In the genomic region with DNA sequence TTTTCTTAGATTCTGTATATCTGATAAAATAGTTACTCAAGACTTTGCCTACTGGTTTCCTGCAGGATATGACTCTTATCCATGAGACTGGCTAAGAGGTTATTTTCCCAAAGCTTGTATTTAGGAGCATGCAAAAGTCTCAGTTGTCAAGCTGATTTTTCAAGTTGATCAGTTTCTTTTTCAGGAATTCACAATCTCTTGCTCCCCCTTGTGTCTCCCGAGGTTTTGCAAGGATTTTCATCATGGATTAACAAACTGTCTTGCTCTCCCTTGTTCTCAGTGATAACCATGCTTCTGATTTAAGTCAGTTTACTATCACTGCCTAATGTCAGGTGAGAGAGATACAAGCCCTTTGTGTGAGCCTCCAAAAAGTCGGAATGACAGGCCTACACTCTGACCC, we compare ENCODE assay signal across 9 mouse cellular contexts. TPM values are rescaled to one million over a fixed set of nuclear protein-coding genes. Genes with fewer than 3 reads are reported as not detected.
DNase-seq lines count a peak whose midpoint lies in the region; ATAC-seq lines count a peak whose summit lies in the region.
"Had no signal": no experiment of that assay in that cellular context is flagged by ENCODE, and none has a peak within 500 bp of the region (broad histone marks: within the 10 kb centered on the region; RNA-seq: fewer than 3 reads in every experiment).

No protein-coding gene starts in this region.

- no peak overlapping the region for H3K4me3 ChIP-seq in limb, embryonic 11.5 days (ENCODE audit: low read depth, low read length)
- H3K4me3 ChIP-seq in limb, embryonic 10.5 days: no peak overlapping the region

- DNase-seq in adrenal gland, postnatal 14 days: peak; percentile 12
- no peak for DNase-seq in adrenal gland, adult 18-20 months (ENCODE audit: low spot score in 2 of 2)
- peak; percentile 25 for DNase-seq in limb, embryonic 11.5 days (ENCODE audit: low spot score)
- no peak for DNase-seq in limb, embryonic 10.5 days (ENCODE audit: low spot score)
- peak; percentile 4 to 7 for DNase-seq in frontal cortex, postnatal 25 days (ENCODE audit: low spot score in 2 of 2)
- peak; percentile 53 for DNase-seq in lung, postnatal 14 days
- no peak for DNase-seq in thymus, postnatal 10 days (ENCODE audit: low spot score in 2 of 2)

- no peak overlapping the region for H3K4me2 ChIP-seq in limb, embryonic 11.5 days (ENCODE audit: low read depth, severe bottlenecking)

- no peaks in the 10 kb centered on the region for H3K9me3 ChIP-seq in limb, embryonic 11.5 days (ENCODE audit: control insufficient read depth, low read length)
- H3K9me3 ChIP-seq in limb, embryonic 10.5 days (replicated peaks): no peaks in the 10 kb centered on the region

- no peak overlapping the region for H3K27ac ChIP-seq in limb, embryonic 11.5 days (replicated peaks; ENCODE audit: low read depth, low read length)
- H3K27ac ChIP-seq in limb, embryonic 10.5 days: no peak overlapping the region

- no peaks in the 10 kb centered on the region for H3K4me1 ChIP-seq in limb, embryonic 11.5 days (ENCODE audit: control insufficient read depth, insufficient read depth, low read length)
- H3K4me1 ChIP-seq in limb, embryonic 10.5 days: no peaks in the 10 kb centered on the region

- WGBS in limb, embryonic 11.5 days: 38% methylated on average over 2 of the region's 2 CpGs
- 43% methylated on average over 2 of the region's 2 CpGs for WGBS in limb, embryonic 10.5 days

- H3K27me3 ChIP-seq in limb, embryonic 11.5 days (ENCODE audit: control insufficient read depth, insufficient read depth, low read length): no peaks in the 10 kb centered on the region
- no peaks in the 10 kb centered on the region for H3K27me3 ChIP-seq in limb, embryonic 10.5 days (ENCODE audit: low read depth, poor library complexity, severe bottlenecking)

- H3K36me3 ChIP-seq in limb, embryonic 11.5 days (ENCODE audit: control insufficient read depth, insufficient read depth, low read length): no peaks in the 10 kb centered on the region
- H3K36me3 ChIP-seq in limb, embryonic 10.5 days: no peaks in the 10 kb centered on the region

- no peak overlapping the region for H3K9ac ChIP-seq in limb, embryonic 11.5 days (ENCODE audit: low read length)

- ATAC-seq in limb, embryonic 11.5 days (ENCODE audit: insufficient number of reproducible peaks, low FRiP score, low TSS enrichment, low read depth): no peak
- no peak for ATAC-seq in erythroid progenitor cell, adult 5-6 weeks (replicated peaks; ENCODE audit: low FRiP score, poor library complexity, severe bottlenecking)

RNA-seq across cellular contexts. Expression of a gene that starts 30.5 kb away (rescaled TPM):
- not detected in 2 replicates for total RNA-seq in adrenal gland, postnatal 14 days (2021)
- not detected for total RNA-seq in adrenal gland, adult 18-20 months (2021)
- polyA plus RNA-seq in limb, embryonic 11.5 days (2014; fragmentation: Nextera tagmentation; extraction: Ambion mirVana): not detected in 2 replicates
- polyA plus RNA-seq in limb, embryonic 10.5 days (2016; fragmentation: Nextera tagmentation; extraction: Ambion mirVana): not detected in 2 replicates
- not detected in 2 replicates for total RNA-seq in erythroid progenitor cell, adult 5-6 weeks (2015; ENCODE audit: low replicate concordance)
- total RNA-seq in erythroid progenitor cell, adult 5-6 weeks (2017; ENCODE audit: low replicate concordance): not detected in 2 replicates
- polyA plus RNA-seq: intestine, embryonic 14.5 days had no signal

Comparison
In these comparisons a context has a peak if more than half of its experiments do, and no peak if none do; other contexts are left out.
1. DNase-seq: peak in adrenal gland, postnatal 14 days (single experiment), limb, embryonic 11.5 days (single experiment), frontal cortex, postnatal 25 days (2 of 2) and lung, postnatal 14 days (single experiment); none in adrenal gland, adult 18-20 months (0 of 2), limb, embryonic 10.5 days (single experiment) and thymus, postnatal 10 days (0 of 2).